Mouse (Mus musculus) cerebellum, adult 2 months (tissue): ENCODE measurements at regions not wholly inside any gene's neighbourhood (a gene's known extent, or its start where the extent isn't known, plus 50 kb on each side); places are given as distances from the start of the nearest gene placed in this dataset.

ENCODE experiments used
- CTCF ChIP-seq: fragments of 200-500 bp; IDR thresholded peaks from 2 replicates; pipeline ENCODE4 v1.5.1; 2011; ENCODE audit warnings: low read depth, mild to moderate bottlenecking, control low read depth, low read length, moderate library complexity, borderline replicate concordance; ENCODE audit not compliant: insufficient read depth
- POLR2A ChIP-seq: fragments of 200-500 bp; IDR thresholded peaks from 2 replicates; pipeline ENCODE4 v1.6.1; 2011; ENCODE audit warnings: low read length, control low read depth, borderline replicate concordance; ENCODE audit not compliant: insufficient read depth

GRCm38 (mm10) chr6:148553616-148554015 lies 109.4 kb upstream of the Tmtc1 start:
- TF ChIP-seq POLR2A, result no peak
- TF ChIP-seq CTCF, result no peak
